Mouse (Mus musculus) cerebellum, adult 9-10 months (tissue): Measurements from ENCODE around the gene Rem1.

Experiments used
- DNase-seq: peaks from one replicate; pipeline ENCODE4 v3.0.0; 2022

Rem1 gene

DNA sequence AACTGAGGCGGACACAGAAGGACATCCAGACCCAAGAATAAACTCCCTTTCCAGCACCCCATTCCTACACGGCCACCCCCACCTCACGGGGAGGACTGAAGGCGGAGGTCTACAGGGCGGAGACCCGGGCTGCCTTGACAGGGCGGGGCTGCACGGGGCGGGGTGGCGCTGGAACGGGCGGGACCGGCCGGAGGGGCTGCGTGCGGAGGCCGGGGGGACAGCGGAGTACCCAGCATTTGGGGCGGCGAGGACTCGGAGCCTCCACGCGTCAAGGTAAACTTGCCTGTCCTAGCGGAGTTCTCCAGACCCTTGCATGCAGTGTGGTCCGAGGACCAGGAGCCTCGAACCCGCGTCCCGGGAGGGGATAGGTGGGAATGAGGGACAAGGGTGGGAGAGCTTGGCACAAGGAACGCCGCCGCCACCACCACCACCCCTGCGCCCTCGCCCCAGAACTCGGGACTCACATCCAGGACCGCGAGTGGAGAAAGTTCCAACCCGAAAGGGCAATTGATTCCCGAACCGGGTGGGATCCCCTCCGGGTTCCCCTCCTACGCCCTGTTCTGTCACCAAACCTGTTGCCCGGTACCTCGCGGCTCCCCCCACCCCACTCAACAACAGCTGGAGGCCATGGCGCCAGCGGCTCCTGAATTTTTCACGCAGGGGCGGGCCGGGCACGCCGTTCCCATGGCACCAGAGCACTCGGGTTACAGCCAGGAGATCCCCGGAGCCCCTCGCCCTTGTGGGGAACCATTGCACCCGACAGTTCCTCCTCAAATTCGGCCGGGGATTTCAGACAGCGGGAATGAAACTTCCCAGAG, at the start of gene Rem1:
Gene Rem1, plus strand, starts transcription at position 178 of the 818 bp plus-strand sequence.
- DNase-seq, result no peak

- DNase-seq, result no peak
Observed at GRCm38 (mm10) chr2:152580107-152580506, 46.6 kb upstream of the Rem1 start, which contains the start of gene Defb19. TSS of gene Defb19 (minus strand) at chr2:152580312.

DNA sequence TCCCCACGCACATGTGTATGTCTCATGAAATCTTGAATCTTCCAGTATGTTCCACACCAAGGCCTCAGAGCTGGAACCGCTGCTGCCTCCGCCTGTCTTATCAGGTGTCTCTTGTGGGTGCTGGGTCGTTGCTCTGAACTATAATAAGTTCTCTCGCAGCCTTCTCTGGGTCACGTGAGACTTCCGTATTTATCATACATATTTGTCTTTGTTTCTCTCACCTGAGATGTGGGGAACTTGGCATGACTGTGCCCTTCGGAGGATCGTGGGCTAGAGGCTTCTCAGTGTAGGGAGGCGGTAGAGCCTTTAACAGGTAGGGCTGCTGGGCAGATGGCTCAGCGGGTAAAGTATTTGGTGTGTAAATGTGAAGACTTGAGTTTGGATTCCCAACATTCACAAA, 46.1 kb upstream of the Rem1 start:
- DNase-seq, result no peak

GRCm38 (mm10) chr2:152586926-152587560, 39.7 kb upstream of the Rem1 start:
- DNase-seq, result peak; percentile 2

GRCm38 (mm10) chr2:152588450-152588849, 38.3 kb upstream of the Rem1 start:
- no peak for DNase-seq

DNA sequence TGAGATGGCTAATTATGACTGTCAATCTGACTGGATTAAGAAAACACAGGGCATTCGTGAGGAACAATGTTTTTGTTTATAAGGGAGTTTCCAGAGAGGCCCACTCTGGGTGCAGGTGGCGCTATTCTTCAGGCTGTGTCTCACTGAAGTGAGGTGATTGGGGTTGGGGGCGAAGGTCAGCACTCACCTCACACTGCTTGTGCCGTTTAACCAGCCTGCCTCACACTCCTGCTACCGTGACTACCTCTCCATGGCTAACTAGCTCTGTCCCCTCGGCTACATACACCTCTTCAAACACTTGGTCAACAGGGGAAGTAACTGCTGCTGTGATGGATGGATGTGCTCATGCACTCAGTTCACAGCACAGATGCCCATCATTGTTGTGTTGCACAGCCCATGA, 37.7 kb upstream of the Rem1 start:
- no peak for DNase-seq

DNA sequence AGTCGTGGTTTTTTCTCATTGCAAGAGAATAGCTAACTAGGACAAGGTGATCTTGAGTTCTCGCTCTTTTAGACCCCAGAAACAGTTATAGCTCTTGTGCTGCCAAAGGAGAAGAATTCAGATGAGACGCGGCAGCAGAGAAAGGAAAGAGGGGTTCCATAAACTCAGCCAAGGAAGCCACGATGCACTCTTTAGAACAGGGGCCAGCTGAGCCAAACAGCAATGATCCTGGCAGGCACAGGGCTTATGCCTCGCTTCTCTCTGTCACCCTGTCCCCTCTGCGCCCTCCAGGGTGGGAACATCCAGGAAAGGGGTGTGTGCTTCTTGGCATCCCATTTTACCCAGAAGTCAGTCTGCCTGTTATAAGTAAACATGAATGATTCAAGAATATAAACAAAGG, 27.5 kb upstream of the Rem1 start, which contains the start of gene Defb45:
Gene Defb45, minus strand, starts transcription at position 101 of the 400 bp plus-strand sequence.
- DNase-seq, result no peak

- DNase-seq, result no peak
Observed at GRCm38 (mm10) chr2:152600076-152600475, 26.7 kb upstream of the Rem1 start.

- DNase-seq, result no peak
Observed at GRCm38 (mm10) chr2:152601275-152601960, 25.3 kb upstream of the Rem1 start.

DNA sequence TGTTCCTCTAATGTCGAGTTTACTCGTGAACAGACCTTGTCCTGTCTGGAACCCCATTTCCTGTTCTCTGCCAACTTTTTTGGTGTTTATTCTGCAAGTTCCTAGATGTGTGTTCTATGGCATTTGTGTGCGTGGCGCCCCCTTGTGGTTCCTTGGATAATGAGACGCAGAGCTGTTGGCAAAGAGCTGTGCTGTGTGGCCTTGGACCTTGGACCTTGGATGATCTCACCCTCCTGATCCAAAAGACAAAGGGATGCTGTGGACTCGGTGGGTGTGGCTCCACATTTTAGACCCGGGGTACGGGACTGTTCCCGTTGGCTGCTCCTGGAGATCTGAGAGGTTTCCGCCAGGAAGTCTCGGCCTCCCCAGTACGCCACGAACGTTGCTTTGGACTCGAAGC, 22.7 kb upstream of the Rem1 start, which contains the start of gene Defb36:
Gene Defb36, plus strand, starts transcription at position 271 of the 400 bp plus-strand sequence.
- DNase-seq, result peak; percentile 14

DNA sequence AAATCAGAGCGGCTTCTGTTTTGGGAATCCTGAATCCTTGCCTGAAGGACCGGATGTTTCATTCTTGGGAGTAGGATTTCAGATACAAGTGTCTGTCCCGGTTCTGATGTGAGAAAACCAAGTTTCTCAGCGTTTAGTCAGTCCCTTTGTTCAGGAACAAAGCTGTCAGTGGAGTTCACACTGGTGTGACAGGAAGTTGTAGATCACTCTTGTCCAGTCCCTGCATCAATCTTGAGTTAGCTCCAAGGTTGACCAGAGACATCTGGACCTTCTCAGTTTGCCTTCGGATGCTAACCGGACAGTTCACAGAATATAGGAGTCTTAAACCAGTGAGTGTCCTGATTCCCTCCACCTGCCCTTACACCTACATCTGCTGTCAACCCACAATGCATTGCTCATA, 19.0 kb upstream of the Rem1 start:
- no peak for DNase-seq

GRCm38 (mm10) chr2:152608719-152609118, 18.0 kb upstream of the Rem1 start:
- DNase-seq, result no peak

DNA sequence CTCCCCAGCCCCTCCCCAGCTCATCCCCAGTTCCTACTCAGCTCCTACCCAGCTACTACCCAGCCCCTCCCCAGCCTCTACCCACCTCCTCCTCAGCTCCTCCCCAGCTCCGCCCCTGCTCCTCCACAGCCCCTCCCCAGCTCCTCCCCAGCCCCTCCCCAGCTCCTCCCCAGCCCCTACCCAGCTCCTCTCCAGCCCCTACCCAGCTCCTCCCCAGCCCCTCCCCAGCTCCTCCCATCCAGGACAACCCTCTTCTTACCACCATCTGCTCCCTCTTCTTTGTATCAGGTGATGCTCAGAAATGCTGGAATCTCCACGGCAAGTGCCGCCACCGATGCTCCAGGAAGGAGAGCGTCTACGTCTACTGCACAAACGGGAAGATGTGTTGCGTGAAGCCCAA, 14.6 kb upstream of the Rem1 start:
- DNase-seq, result no peak

GRCm38 (mm10) chr2:152615563-152615962, 11.2 kb upstream of the Rem1 start:
- peak; percentile 37 for DNase-seq

DNA sequence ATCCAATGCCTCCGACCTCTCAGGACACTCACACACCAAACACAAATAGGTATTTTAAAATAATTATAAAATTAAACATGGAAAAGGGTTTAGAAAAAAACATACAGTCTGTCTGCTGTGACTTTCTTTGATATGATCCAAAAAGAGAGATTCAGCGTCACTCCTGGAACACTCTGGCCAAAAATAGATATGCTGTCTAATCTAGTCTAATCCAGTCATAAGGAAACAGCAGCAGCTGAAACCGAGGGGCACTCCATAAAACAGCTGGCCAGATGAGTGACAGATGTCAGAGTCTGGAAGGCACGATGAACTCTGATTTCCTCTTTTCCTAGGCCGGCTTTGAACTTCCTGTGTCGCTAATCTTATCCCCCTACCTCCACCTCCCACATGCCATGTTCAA, 10.3 kb upstream of the Rem1 start:
- no peak for DNase-seq

GRCm38 (mm10) chr2:152617374-152617773, 9.4 kb upstream of the Rem1 start:
- no peak for DNase-seq

DNA sequence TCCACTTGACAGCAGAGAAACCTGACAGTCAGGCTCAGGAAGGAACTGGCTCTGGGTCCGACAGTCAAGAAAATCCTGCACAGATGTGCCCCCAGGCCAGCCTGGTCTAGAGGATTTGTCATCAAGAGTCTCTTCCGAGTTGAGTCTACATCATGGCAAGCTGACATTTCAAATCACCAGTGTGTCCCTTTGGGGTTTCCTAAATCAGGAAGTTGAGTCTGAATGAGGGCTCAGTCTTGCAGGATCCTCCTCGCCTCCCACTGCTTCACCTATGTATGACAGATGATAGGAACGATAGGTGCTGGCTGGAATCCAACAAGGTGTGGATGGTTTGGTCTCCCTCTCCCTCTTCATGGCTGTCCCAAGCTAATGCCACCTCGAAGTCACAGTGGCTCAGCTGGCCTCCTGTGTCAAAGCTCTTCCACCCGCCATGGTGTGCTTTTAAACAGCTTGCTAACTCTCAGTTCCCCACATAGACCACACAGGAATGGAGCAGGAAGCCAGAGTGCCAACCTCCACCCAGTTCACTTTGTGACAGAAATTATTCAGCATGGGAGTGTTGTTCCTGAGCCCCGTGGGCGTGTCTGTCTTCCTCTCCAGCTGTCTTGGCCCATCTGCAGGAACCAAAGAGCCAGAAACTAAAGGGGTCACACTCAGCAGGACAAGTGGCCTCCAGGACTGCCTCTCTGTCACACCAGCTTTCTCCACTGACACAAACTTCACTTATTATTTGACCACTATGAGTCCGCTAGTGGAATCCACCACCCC, 6.2 kb upstream of the Rem1 start:
- no peak for DNase-seq

- no peak for DNase-seq
Observed at GRCm38 (mm10) chr2:152622151-152622550, 4.6 kb upstream of the Rem1 start.

- no peak for DNase-seq
Observed at GRCm38 (mm10) chr2:152622953-152623352, 3.8 kb upstream of the Rem1 start, which contains the start of gene Defb25. TSS of gene Defb25 (minus strand) at chr2:152623053.

DNA sequence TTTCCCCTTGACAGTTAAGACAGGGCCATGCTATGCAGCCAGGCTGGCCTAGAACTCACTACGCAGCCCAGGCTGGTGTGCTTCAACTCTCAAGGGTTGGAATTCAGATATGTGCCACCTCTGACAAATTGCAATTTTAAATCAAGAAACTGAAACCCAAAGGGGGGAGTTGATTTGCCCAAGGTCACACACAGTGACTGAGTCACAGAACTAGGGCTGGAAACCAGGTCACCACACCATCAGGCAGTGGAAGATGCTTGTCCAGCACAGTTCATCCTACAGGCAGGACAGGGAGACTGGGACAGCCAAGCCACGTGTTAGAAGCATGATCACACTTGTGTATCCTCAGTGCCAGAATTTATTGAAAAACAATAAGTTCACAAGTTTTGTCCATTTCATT, 2.2 kb upstream of the Rem1 start:
- no peak for DNase-seq

GRCm38 (mm10) chr2:152625256-152625655, 1.5 kb upstream of the Rem1 start:
- DNase-seq, result no peak

DNA sequence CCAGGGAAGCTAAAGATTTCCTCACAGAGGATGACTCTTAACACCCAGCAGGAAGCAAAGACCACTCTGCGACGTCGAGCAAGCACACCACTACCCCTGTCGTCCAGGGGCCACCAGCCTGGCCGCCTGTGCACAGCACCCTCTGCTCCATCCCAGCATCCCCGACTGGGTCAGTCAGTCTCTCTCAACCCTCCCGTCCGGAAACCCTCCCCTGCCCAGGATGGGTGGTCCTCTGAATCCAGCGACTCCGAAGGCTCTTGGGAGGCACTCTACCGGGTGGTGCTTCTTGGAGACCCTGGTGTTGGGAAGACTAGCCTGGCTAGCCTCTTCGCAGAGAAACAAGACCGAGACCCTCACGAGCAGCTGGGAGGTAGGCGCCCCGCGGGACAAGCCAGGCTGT, 1.3 kb downstream of the Rem1 start:
- DNase-seq, result no peak

- DNase-seq, result no peak
Observed at GRCm38 (mm10) chr2:152629239-152629638, 2.5 kb downstream of the Rem1 start.
